Mouse (Mus musculus) thymus, postnatal 36 days (tissue): ENCODE measurements around the gene Crb2.

ENCODE experiments used
- DNase-seq, 2 experiments: peaks; one replicate each; pipeline ENCODE4 v3.0.0; 2022; ENCODE audit warnings: mixed read lengths in 2 of 2

Gene Crb2

GRCm38 (mm10) chr2:37802610-37803212, 26.7 kb downstream of the Crb2 start:
- peak; percentile 40 to 48 for DNase-seq

GRCm38 (mm10) chr2:37811682-37812081, 35.6 kb downstream of the Crb2 start:
- no peak for DNase-seq

DNA sequence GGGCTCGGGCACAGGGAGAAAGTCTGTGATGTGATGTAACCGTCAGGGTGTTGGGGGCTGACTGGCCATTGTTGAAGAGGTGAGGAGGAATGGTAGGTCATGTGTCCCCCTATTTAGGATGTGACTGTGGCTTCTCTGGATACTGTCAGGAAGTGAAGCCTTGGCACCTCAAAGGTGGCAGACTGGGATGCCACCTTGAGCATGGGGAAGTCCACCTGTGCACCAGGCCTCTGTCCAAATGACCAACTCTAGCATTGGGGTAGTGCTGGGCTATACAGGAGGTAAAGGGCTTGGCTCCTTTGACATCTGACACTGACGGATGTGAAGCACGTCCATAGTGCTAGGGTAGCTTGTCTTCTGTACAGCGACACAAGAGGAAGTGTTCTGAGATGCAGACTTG, 36.4 kb downstream of the Crb2 start:
- no peak for DNase-seq

DNA sequence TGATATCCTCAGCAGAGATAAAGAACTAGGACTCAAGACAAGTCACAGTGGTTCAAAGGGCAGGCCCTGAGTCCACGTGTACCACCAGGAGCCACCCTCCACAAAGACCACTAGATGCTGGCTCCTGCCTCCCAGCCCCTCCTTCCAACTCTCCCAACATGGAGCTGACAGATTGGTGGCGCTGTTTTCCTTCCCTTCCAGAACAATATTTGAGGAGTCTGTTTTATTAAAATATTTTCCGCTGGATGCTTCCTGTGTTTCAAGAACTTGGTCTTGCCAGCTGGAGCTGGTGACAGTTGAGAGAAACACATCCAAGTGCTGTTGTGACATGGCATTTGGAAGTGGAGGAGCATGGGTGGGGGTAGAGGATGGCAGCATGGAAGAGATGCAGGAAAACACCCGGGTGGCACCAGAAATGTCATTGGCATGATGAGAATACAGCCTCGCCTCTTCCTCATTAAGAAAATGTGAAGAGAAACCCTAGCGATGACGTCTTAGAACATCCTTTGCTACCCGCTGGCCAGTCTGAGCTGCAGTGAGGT, 38.8 kb downstream of the Crb2 start:
- no peak for DNase-seq

- DNase-seq = peak; percentile 43 to 61
Measured at GRCm38 (mm10) chr2:37815676-37816075, 39.6 kb downstream of the Crb2 start.

GRCm38 (mm10) chr2:37818761-37819525, 42.9 kb downstream of the Crb2 start:
- DNase-seq = no peak

GRCm38 (mm10) chr2:37819526-37820152, 43.6 kb downstream of the Crb2 start:
- DNase-seq = no peak

DNA sequence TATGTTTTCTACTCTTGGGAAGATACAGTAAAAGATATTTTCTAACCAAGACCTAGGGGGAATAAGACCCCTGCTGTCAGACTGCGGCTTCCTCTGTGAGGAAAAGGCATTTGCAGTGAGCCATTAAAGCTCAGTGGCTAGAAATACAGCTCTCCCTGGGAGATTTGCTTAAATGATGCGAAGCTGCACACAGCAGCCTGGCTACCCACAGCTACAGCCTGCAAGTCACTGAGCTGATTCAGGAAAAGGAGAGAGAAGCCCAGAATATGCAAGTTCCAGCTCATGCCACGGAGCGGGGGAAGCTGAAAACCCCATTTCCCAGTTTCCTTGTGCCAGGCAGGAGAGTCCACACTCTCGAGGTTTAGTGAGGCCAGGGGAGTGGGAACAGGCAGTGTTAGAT, 46.1 kb downstream of the Crb2 start:
- no peak for DNase-seq

DNA sequence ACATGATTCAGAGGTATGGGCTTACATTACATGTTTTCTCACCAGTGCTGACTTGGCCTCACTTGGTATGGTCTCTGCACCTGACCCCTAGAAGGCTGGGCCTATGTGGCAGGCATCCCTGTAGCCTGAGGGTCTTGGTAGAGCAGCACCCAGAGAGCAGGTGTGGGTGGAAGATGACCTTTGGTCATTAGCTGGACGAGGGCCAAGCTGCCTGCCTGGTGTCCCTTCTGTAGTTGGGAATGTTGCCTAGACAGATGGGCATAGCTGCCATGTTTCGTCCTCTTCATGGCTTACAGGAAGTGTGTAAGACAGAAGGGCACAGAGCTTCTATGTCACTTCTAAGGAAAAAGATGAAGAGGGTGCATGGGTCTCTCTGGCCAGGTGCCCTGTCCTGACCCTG, 47.8 kb downstream of the Crb2 start:
- DNase-seq = no peak

GRCm38 (mm10) chr2:37829758-37830275, 53.8 kb downstream of the Crb2 start:
- peak in 1 of 2 experiments; percentile 19 for DNase-seq

GRCm38 (mm10) chr2:37832253-37832652, 56.2 kb downstream of the Crb2 start:
- no peak for DNase-seq

- no peak for DNase-seq
Measured at GRCm38 (mm10) chr2:37836926-37837325, 60.9 kb downstream of the Crb2 start.

- DNase-seq = no peak
Measured at GRCm38 (mm10) chr2:37837542-37837941, 61.5 kb downstream of the Crb2 start.

DNA sequence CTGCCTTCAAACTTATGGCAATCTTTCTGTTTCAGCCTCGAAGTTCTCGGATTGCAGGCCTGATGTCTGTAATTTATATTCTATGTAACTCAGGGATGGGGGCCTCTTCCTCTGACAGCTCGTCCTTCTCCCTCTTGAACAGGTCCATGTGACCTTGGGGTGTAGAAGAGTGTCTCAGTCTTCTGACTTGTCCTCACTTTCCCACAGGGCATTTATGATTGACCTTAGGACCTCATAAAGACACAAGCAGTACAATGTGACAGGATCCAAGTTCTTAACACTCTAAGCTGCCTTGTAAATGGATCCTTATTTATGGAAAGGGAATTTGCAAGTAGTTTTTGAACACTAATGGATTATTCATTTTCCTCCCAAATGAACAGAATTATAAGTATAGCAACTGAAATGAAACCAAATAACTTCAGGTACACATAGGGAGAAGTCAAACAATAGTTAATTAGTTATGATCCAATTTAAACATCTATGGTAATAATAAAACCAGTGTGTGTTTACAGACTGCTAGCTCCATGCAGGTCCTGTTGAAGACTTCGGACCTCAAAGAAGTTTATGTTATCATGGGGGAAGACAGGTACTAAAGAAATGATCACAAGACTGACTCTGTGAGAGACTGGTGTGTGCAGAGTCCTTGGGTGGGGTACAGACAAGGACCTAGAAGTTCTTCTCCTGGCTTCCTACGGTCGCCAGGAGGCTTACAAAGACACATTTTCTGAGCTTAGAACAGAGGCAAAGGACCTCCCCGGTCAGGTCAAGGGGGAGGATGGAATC, 62.3 kb downstream of the Crb2 start:
- no peak for DNase-seq

- no peak for DNase-seq
Measured at GRCm38 (mm10) chr2:37839922-37840321, 63.9 kb downstream of the Crb2 start.

GRCm38 (mm10) chr2:37842151-37842569, 66.1 kb downstream of the Crb2 start:
- no peak for DNase-seq

GRCm38 (mm10) chr2:37842719-37843118, 66.7 kb downstream of the Crb2 start:
- DNase-seq = no peak
